Mouse (Mus musculus): ENCODE data around the gene Ctsc. TPM values are rescaled to one million over a fixed set of nuclear protein-coding genes. Genes with fewer than 3 reads are reported as not detected.

The Ctsc gene
- total RNA-seq, 2 experiments from 2014 or later, result 11.8 to 13.4 TPM

- DNase-seq (ENCODE audit: low spot score in 2 of 2), result no peak
- intact Hi-C loops (cut with DNase I), result no loop called here
Observed at GRCm38 (mm10) chr7:88292044-88292443, 14.2 kb downstream of the Ctsc start.

- intact Hi-C loops (cut with DNase I), result no loop called here
- no peak for DNase-seq (ENCODE audit: low spot score in 2 of 2)
Observed at GRCm38 (mm10) chr7:88293907-88294306, 16.0 kb downstream of the Ctsc start.

GRCm38 (mm10) chr7:88295989-88296388 lies 18.1 kb downstream of the Ctsc start:
- no peak for DNase-seq (ENCODE audit: low spot score in 2 of 2)
- intact Hi-C loops (cut with DNase I), result no loop called here

GRCm38 (mm10) chr7:88296932-88297331 lies 19.0 kb downstream of the Ctsc start:
- intact Hi-C loops (cut with DNase I), result no loop called here
- no peak for DNase-seq (ENCODE audit: low spot score in 2 of 2)

GRCm38 (mm10) chr7:88305750-88306149 lies 27.9 kb downstream of the Ctsc start:
- intact Hi-C loops (cut with DNase I), result no loop called here
- DNase-seq (ENCODE audit: low spot score in 2 of 2), result no peak

- no peak for DNase-seq (ENCODE audit: low spot score in 2 of 2)
- intact Hi-C loops (cut with DNase I), result no loop called here
Observed at GRCm38 (mm10) chr7:88306725-88307124, 28.8 kb downstream of the Ctsc start.

- intact Hi-C loops (cut with DNase I), result no loop called here
- DNase-seq (ENCODE audit: low spot score in 2 of 2), result no peak
Observed at GRCm38 (mm10) chr7:88310398-88311180, 32.7 kb downstream of the Ctsc start.

GRCm38 (mm10) chr7:88316408-88316807 lies 38.5 kb downstream of the Ctsc start:
- DNase-seq (ENCODE audit: low spot score in 2 of 2), result no peak
- intact Hi-C loops (cut with DNase I), result no loop called here

GRCm38 (mm10) chr7:88318474-88318873 lies 40.6 kb downstream of the Ctsc start:
- intact Hi-C loops (cut with DNase I), result no loop called here
- no peak for DNase-seq (ENCODE audit: low spot score in 2 of 2)

GRCm38 (mm10) chr7:88318904-88319303 lies 41.0 kb downstream of the Ctsc start:
- intact Hi-C loops (cut with DNase I), result no loop called here
- DNase-seq (ENCODE audit: low spot score in 2 of 2), result no peak

GRCm38 (mm10) chr7:88319414-88320140 lies 41.7 kb downstream of the Ctsc start:
- DNase-seq (ENCODE audit: low spot score in 2 of 2), result no peak
- intact Hi-C loops (cut with DNase I), result no loop called here

- intact Hi-C loops (cut with DNase I), result no loop called here
- DNase-seq (ENCODE audit: low spot score in 2 of 2), result peak; percentile 52 to 70
Observed at GRCm38 (mm10) chr7:88320628-88321336, 42.9 kb downstream of the Ctsc start.

GRCm38 (mm10) chr7:88322431-88322830 lies 44.5 kb downstream of the Ctsc start:
- intact Hi-C loops (cut with DNase I), result no loop called here
- DNase-seq (ENCODE audit: low spot score in 2 of 2), result no peak

- intact Hi-C loops (cut with DNase I), result no loop called here
- no peak for DNase-seq (ENCODE audit: low spot score in 2 of 2)
Observed at GRCm38 (mm10) chr7:88327495-88327894, 49.6 kb downstream of the Ctsc start.

- no peak for DNase-seq (ENCODE audit: low spot score in 2 of 2)
- intact Hi-C loops (cut with DNase I), result loop anchor here (10.0 kb wide), 1 partner anchor 759 kb away; the partner anchor contains the start of gene Grm5
Observed at GRCm38 (mm10) chr7:88343828-88344227, 65.9 kb downstream of the Ctsc start.

- intact Hi-C loops (cut with DNase I), result loop anchor here (10.0 kb wide), 1 partner anchor 761 kb away; the partner anchor contains the start of gene Grm5
- DNase-seq (ENCODE audit: low spot score in 2 of 2), result peak; percentile 24 to 83
Observed at GRCm38 (mm10) chr7:88346035-88346434, 68.2 kb downstream of the Ctsc start.

GRCm38 (mm10) chr7:88356871-88357776 lies 79.2 kb downstream of the Ctsc start:
- intact Hi-C loops (cut with DNase I), result loop anchor here (5.0 to 10.0 kb wide), 2 partner anchors 142 to 260 kb away; no protein-coding TSS in a partner anchor

GRCm38 (mm10) chr7:88358042-88358878 lies 80.4 kb downstream of the Ctsc start:
- intact Hi-C loops (cut with DNase I), result loop anchor here (5.0 to 10.0 kb wide), 2 partner anchors 143 to 261 kb away; no protein-coding TSS in a partner anchor
- no peak for DNase-seq (ENCODE audit: low spot score in 2 of 2)

More at GRCm38 (mm10) chr7:88356871-88357776, 79.2 kb downstream of the Ctsc start:
- DNase-seq (ENCODE audit: low spot score in 2 of 2), result peak in 1 of 2 experiments; percentile 38

Data from left cerebral cortex, postnatal 25 days (tissue).